ENCODE assay signal across 22 mouse cellular contexts in genomic region chr1:150177029-150177740, GRCm38 (mm10).
"Had no signal": no experiment of that assay in that cellular context is flagged by ENCODE, and none has a peak within 500 bp of the region (broad histone marks: within the 10 kb centered on the region; RNA-seq: fewer than 3 reads in every experiment).

No protein-coding gene starts in this region.

- H3K4me2 ChIP-seq: liver, embryonic 11.5 days; liver, embryonic 15.5 days; lung, embryonic 15.5 days; midbrain, embryonic 12.5 days; midbrain, embryonic 15.5 days; neural tube, embryonic 12.5 days; neural tube, embryonic 15.5 days had no signal

- H3K36me3 ChIP-seq: liver, embryonic 15.5 days; lung, embryonic 15.5 days; midbrain, embryonic 12.5 days; midbrain, embryonic 15.5 days; neural tube, embryonic 12.5 days; neural tube, embryonic 15.5 days had no signal

- H3K9ac ChIP-seq: liver, embryonic 15.5 days; lung, embryonic 15.5 days; midbrain, embryonic 12.5 days; midbrain, embryonic 15.5 days; neural tube, embryonic 12.5 days; neural tube, embryonic 15.5 days had no signal

- H3K9me3 ChIP-seq: liver, embryonic 15.5 days; lung, embryonic 15.5 days; midbrain, embryonic 12.5 days; midbrain, embryonic 15.5 days; neural tube, embryonic 12.5 days; neural tube, embryonic 15.5 days had no signal

- ATAC-seq: hindbrain, postnatal 0 days; inflammation-experienced regulatory T-cells, adult 6 months; intestine, embryonic 16.5 days; midbrain, embryonic 15.5 days had no signal

- H3K4me3 ChIP-seq: left cerebral cortex, adult 2 months; liver, embryonic 15.5 days; lung, embryonic 15.5 days; midbrain, embryonic 12.5 days; midbrain, embryonic 15.5 days; neural tube, embryonic 12.5 days; neural tube, embryonic 15.5 days had no signal

- H3K27ac ChIP-seq: hindbrain, postnatal 0 days; left cerebral cortex, adult 2 months; liver, embryonic 15.5 days; lung, embryonic 15.5 days; macrophage; midbrain, embryonic 12.5 days; midbrain, embryonic 15.5 days; neural tube, embryonic 12.5 days; neural tube, embryonic 15.5 days; stomach, postnatal 0 days had no signal

- H3K27me3 ChIP-seq: liver, embryonic 15.5 days; lung, embryonic 15.5 days; midbrain, embryonic 12.5 days; midbrain, embryonic 15.5 days; neural tube, embryonic 12.5 days; neural tube, embryonic 15.5 days had no signal

- H3K4me1 ChIP-seq: liver, embryonic 15.5 days; lung, embryonic 15.5 days; midbrain, embryonic 12.5 days; midbrain, embryonic 15.5 days; neural tube, embryonic 12.5 days; neural tube, embryonic 15.5 days had no signal

- DNase-seq: layer of hippocampus, postnatal 36 days; lung, adult 18-20 months; lung, postnatal 10 days; right cerebral cortex, adult 18-20 months; right cerebral cortex, postnatal 14 days; right cerebral cortex, postnatal 4 days; thymus, adult 2 months; thymus, postnatal 14 days; thymus, postnatal 4 days had no signal
